Mouse (Mus musculus): Measurements from ENCODE around the gene Olfr645. TPM values are rescaled to one million over a fixed set of nuclear protein-coding genes. Genes with fewer than 3 reads are reported as not detected.

Olfr645 gene
- total and polyA plus RNA-seq, 2 experiments from 2014 or later = not detected

GRCm38 (mm10) chr7:104059215-104059614, 26.1 kb downstream of the Olfr645 start:
- H3K27me3 ChIP-seq (ENCODE audit: insufficient read depth, low read length) = no peaks in the 10 kb centered on the region
- 88% methylated on average over 1 of the region's 1 CpGs for WGBS
- no peak for ATAC-seq (ENCODE audit: low FRiP score)

GRCm38 (mm10) chr7:104052566-104052965, 32.7 kb downstream of the Olfr645 start, which contains the start of gene Olfr642:
TSS of gene Olfr642 (minus strand) at chr7:104052666.
- Histone ChIP-seq H3K9ac (replicated peaks; ENCODE audit: low read length, poor library complexity, severe bottlenecking) (no peak within 1 kb of the TSS), H3K4me3 (ENCODE audit: low read depth, low read length) (no peak within 1 kb of the TSS), H3K27ac (ENCODE audit: low read depth, low read length) (no peak within 1 kb of the TSS), H3K9me3 (ENCODE audit: low read length) (no peaks in the 10 kb centered on the region), H3K27me3 (ENCODE audit: insufficient read depth, low read length) (no peaks in the 10 kb centered on the region), H3K36me3 (ENCODE audit: insufficient read depth, low read length) (no peaks in the 10 kb centered on the region), H3K4me1 (ENCODE audit: insufficient read depth, low read length) (no peaks in the 10 kb centered on the region), H3K4me2 (ENCODE audit: low read depth, low read length, poor library complexity, severe bottlenecking) (no peak within 1 kb of the TSS)
- 71% methylated on average over 1 of the region's 1 CpGs for WGBS
- TF ChIP-seq CTCF (IDR thresholded peaks at IDR 0.05) = no peak
- ATAC-seq (ENCODE audit: low FRiP score) (no peak), DNase-seq (ENCODE audit: low spot score) (no peak)

More at GRCm38 (mm10) chr7:104059215-104059614, 26.1 kb downstream of the Olfr645 start:
- Histone ChIP-seq H3K27ac (ENCODE audit: low read depth, low read length) (no peak overlapping the region), H3K4me1 (ENCODE audit: insufficient read depth, low read length) (no peaks in the 10 kb centered on the region), H3K4me3 (ENCODE audit: low read depth, low read length) (no peak overlapping the region), H3K9me3 (ENCODE audit: low read length) (no peaks in the 10 kb centered on the region), H3K4me2 (ENCODE audit: low read depth, low read length, poor library complexity, severe bottlenecking) (no peak overlapping the region), H3K9ac (replicated peaks; ENCODE audit: low read length, poor library complexity, severe bottlenecking) (no peak overlapping the region), H3K36me3 (ENCODE audit: insufficient read depth, low read length) (no peaks in the 10 kb centered on the region)
- no peak for DNase-seq (ENCODE audit: low spot score)
- TF ChIP-seq CTCF (IDR thresholded peaks at IDR 0.05) = no peak

DNA sequence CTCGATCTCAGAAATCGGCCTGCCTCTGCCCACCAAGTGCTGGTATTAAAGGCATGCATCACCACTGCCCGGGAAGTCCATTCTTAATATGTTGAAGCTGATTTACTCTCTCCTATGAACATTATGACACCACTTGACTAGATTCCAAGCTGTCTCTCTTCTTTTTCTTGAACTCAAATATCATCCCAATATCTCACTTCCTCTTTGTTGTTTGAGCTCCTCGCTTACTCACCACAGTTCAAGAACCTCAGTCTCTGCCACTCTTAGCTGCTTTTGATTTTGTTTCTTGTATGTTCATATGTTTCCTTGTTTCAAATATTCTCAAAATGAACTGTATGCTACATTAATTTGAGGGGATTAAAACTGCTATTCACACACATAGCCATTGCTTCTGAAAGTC, 34.5 kb downstream of the Olfr645 start:
- no peaks in the 10 kb centered on the region for H3K9me3 ChIP-seq (ENCODE audit: low read length)
- H3K4me3 ChIP-seq (ENCODE audit: low read depth, low read length) = no peak overlapping the region
- TF ChIP-seq CTCF (IDR thresholded peaks at IDR 0.05) = no peak
- ATAC-seq (ENCODE audit: low FRiP score) (no peak), DNase-seq (ENCODE audit: low spot score) (no peak)
- H3K9ac ChIP-seq (replicated peaks; ENCODE audit: low read length, poor library complexity, severe bottlenecking) = no peak overlapping the region
- no peaks in the 10 kb centered on the region for H3K36me3 ChIP-seq (ENCODE audit: insufficient read depth, low read length)
- H3K4me2 ChIP-seq (ENCODE audit: low read depth, low read length, poor library complexity, severe bottlenecking) = no peak overlapping the region
- no peaks in the 10 kb centered on the region for H3K4me1 ChIP-seq (ENCODE audit: insufficient read depth, low read length)
- H3K27ac ChIP-seq (ENCODE audit: low read depth, low read length) = no peak overlapping the region
- WGBS = 92% methylated on average over 4 of the region's 4 CpGs
- no peaks in the 10 kb centered on the region for H3K27me3 ChIP-seq (ENCODE audit: insufficient read depth, low read length)

- Histone ChIP-seq H3K4me1 (ENCODE audit: insufficient read depth, low read length) (no peaks in the 10 kb centered on the region), H3K4me3 (ENCODE audit: low read depth, low read length) (no peak within 1 kb of the TSS), H3K4me2 (ENCODE audit: low read depth, low read length, poor library complexity, severe bottlenecking) (no peak within 1 kb of the TSS), H3K9me3 (ENCODE audit: low read length) (no peaks in the 10 kb centered on the region), H3K27ac (ENCODE audit: low read depth, low read length) (no peak within 1 kb of the TSS), H3K36me3 (ENCODE audit: insufficient read depth, low read length) (no peaks in the 10 kb centered on the region), H3K9ac (replicated peaks; ENCODE audit: low read length, poor library complexity, severe bottlenecking) (no peak within 1 kb of the TSS), H3K27me3 (ENCODE audit: insufficient read depth, low read length) (no peaks in the 10 kb centered on the region)
- ATAC-seq (ENCODE audit: low FRiP score) (no peak), DNase-seq (ENCODE audit: low spot score) (no peak)
- TF ChIP-seq CTCF (IDR thresholded peaks at IDR 0.05) = no peak
- WGBS = 63% methylated on average over 1 of the region's 1 CpGs
Measured at GRCm38 (mm10) chr7:104035145-104035544, 50.1 kb downstream of the Olfr645 start, which contains the start of gene Olfr641. TSS of gene Olfr641 (plus strand) at chr7:104035445.

Other genes starting within 250 kb of the Olfr645 start
- gene Hbb-bh2, start 244.9 kb downstream of the Olfr645 start, total RNA-seq (2014; rRNA removed) = not detected in 2 replicates
- gene Hbb-bh2, start 244.9 kb downstream of the Olfr645 start, polyA plus RNA-seq (2015; fragmentation: Nextera tagmentation; extraction: Ambion mirVana) = not detected in 2 replicates
- gene Hbb-bh1, start 242.3 kb downstream of the Olfr645 start, total RNA-seq (2014; rRNA removed) = not detected in 2 replicates
- gene Hbb-bh1, start 242.3 kb downstream of the Olfr645 start, polyA plus RNA-seq (2015; fragmentation: Nextera tagmentation; extraction: Ambion mirVana) = not detected in 2 replicates
- gene Hbb-y, start 232.2 kb downstream of the Olfr645 start, total RNA-seq (2014; rRNA removed) = 1.0 TPM in 1 of 2 replicates, not detected in the other
- gene Hbb-y, start 232.2 kb downstream of the Olfr645 start, polyA plus RNA-seq (2015; fragmentation: Nextera tagmentation; extraction: Ambion mirVana) = 1.1 TPM in 1 of 2 replicates, not detected in the other
- not detected in 2 replicates for gene Olfr66, start 199.2 kb downstream of the Olfr645 start, total RNA-seq (2014; rRNA removed)
- not detected in 2 replicates for gene Olfr66, start 199.2 kb downstream of the Olfr645 start, polyA plus RNA-seq (2015; fragmentation: Nextera tagmentation; extraction: Ambion mirVana)
- 0.05 TPM in 1 of 2 replicates, not detected in the other for gene Olfr64, start 191.0 kb downstream of the Olfr645 start, total RNA-seq (2014; rRNA removed)
- not detected in 2 replicates for gene Olfr64, start 191.0 kb downstream of the Olfr645 start, polyA plus RNA-seq (2015; fragmentation: Nextera tagmentation; extraction: Ambion mirVana)
- not detected in 2 replicates for gene Olfr65, start 182.0 kb downstream of the Olfr645 start, total RNA-seq (2014; rRNA removed)
- gene Olfr65, start 182.0 kb downstream of the Olfr645 start, polyA plus RNA-seq (2015; fragmentation: Nextera tagmentation; extraction: Ambion mirVana) = not detected in 2 replicates
- not detected in 2 replicates for gene Olfr631, start 156.6 kb downstream of the Olfr645 start, total RNA-seq (2014; rRNA removed)
- not detected in 2 replicates for gene Olfr631, start 156.6 kb downstream of the Olfr645 start, polyA plus RNA-seq (2015; fragmentation: Nextera tagmentation; extraction: Ambion mirVana)
- gene Olfr632, start 151.1 kb downstream of the Olfr645 start, total RNA-seq (2014; rRNA removed) = not detected in 2 replicates
- gene Olfr632, start 151.1 kb downstream of the Olfr645 start, polyA plus RNA-seq (2015; fragmentation: Nextera tagmentation; extraction: Ambion mirVana) = not detected in 2 replicates
- gene Olfr633, start 141.0 kb downstream of the Olfr645 start, total RNA-seq (2014; rRNA removed) = not detected in 2 replicates
- gene Olfr633, start 141.0 kb downstream of the Olfr645 start, polyA plus RNA-seq (2015; fragmentation: Nextera tagmentation; extraction: Ambion mirVana) = not detected in 2 replicates
- gene Olfr635, start 114.3 kb downstream of the Olfr645 start, total RNA-seq (2014; rRNA removed) = not detected in 2 replicates
- 0.01 TPM in 1 of 2 replicates, not detected in the other for gene Olfr635, start 114.3 kb downstream of the Olfr645 start, polyA plus RNA-seq (2015; fragmentation: Nextera tagmentation; extraction: Ambion mirVana)
- gene Olfr638, start 86.7 kb downstream of the Olfr645 start, total RNA-seq (2014; rRNA removed) = not detected in 2 replicates
- not detected in 2 replicates for gene Olfr638, start 86.7 kb downstream of the Olfr645 start, polyA plus RNA-seq (2015; fragmentation: Nextera tagmentation; extraction: Ambion mirVana)
- 0.14 TPM in 1 of 2 replicates, not detected in the other for gene Olfr639, start 68.2 kb downstream of the Olfr645 start, total RNA-seq (2014; rRNA removed)
- not detected in 2 replicates for gene Olfr639, start 68.2 kb downstream of the Olfr645 start, polyA plus RNA-seq (2015; fragmentation: Nextera tagmentation; extraction: Ambion mirVana)
- gene Olfr640, start 59.9 kb downstream of the Olfr645 start, total RNA-seq (2014; rRNA removed) = 0.11 TPM in 1 of 2 replicates, not detected in the other
- gene Olfr640, start 59.9 kb downstream of the Olfr645 start, polyA plus RNA-seq (2015; fragmentation: Nextera tagmentation; extraction: Ambion mirVana) = 0.06 TPM in 1 of 2 replicates, not detected in the other
- gene Olfr641, start 50.0 kb downstream of the Olfr645 start, total RNA-seq (2014; rRNA removed) = not detected in 2 replicates
- gene Olfr641, start 50.0 kb downstream of the Olfr645 start, polyA plus RNA-seq (2015; fragmentation: Nextera tagmentation; extraction: Ambion mirVana) = not detected in 2 replicates
- gene Olfr642, start 32.8 kb downstream of the Olfr645 start, total RNA-seq (2014; rRNA removed) = not detected in 2 replicates
- not detected in 2 replicates for gene Olfr642, start 32.8 kb downstream of the Olfr645 start, polyA plus RNA-seq (2015; fragmentation: Nextera tagmentation; extraction: Ambion mirVana)
- gene 4930516K23Rik, start 24.0 kb downstream of the Olfr645 start, total RNA-seq (2014; rRNA removed) = not detected in 2 replicates
- not detected in 2 replicates for gene 4930516K23Rik, start 24.0 kb downstream of the Olfr645 start, polyA plus RNA-seq (2015; fragmentation: Nextera tagmentation; extraction: Ambion mirVana)
- not detected in 2 replicates for gene Olfr644, start 13.6 kb downstream of the Olfr645 start, total RNA-seq (2014; rRNA removed)
- not detected in 2 replicates for gene Olfr644, start 13.6 kb downstream of the Olfr645 start, polyA plus RNA-seq (2015; fragmentation: Nextera tagmentation; extraction: Ambion mirVana)
- gene Olfr646, start 19.4 kb upstream of the Olfr645 start, total RNA-seq (2014; rRNA removed) = not detected in 2 replicates
- not detected in 2 replicates for gene Olfr646, start 19.4 kb upstream of the Olfr645 start, polyA plus RNA-seq (2015; fragmentation: Nextera tagmentation; extraction: Ambion mirVana)
- gene Ubqln5, start 44.4 kb upstream of the Olfr645 start, total RNA-seq (2014; rRNA removed) = not detected in 2 replicates
- gene Ubqln5, start 44.4 kb upstream of the Olfr645 start, polyA plus RNA-seq (2015; fragmentation: Nextera tagmentation; extraction: Ambion mirVana) = not detected in 2 replicates
- gene Olfr643, start 51.9 kb upstream of the Olfr645 start, total RNA-seq (2014; rRNA removed) = not detected in 2 replicates
- gene Olfr643, start 51.9 kb upstream of the Olfr645 start, polyA plus RNA-seq (2015; fragmentation: Nextera tagmentation; extraction: Ambion mirVana) = not detected in 2 replicates
- gene Ubqln3, start 57.8 kb upstream of the Olfr645 start, total RNA-seq (2014; rRNA removed) = not detected in 2 replicates
- not detected in 2 replicates for gene Ubqln3, start 57.8 kb upstream of the Olfr645 start, polyA plus RNA-seq (2015; fragmentation: Nextera tagmentation; extraction: Ambion mirVana)
- gene Ubqlnl, start 65.1 kb upstream of the Olfr645 start, total RNA-seq (2014; rRNA removed) = not detected in 2 replicates
- not detected in 2 replicates for gene Ubqlnl, start 65.1 kb upstream of the Olfr645 start, polyA plus RNA-seq (2015; fragmentation: Nextera tagmentation; extraction: Ambion mirVana)
- not detected in 2 replicates for gene Olfm5, start 79.4 kb upstream of the Olfr645 start, total RNA-seq (2014; rRNA removed)
- not detected in 2 replicates for gene Olfm5, start 79.4 kb upstream of the Olfr645 start, polyA plus RNA-seq (2015; fragmentation: Nextera tagmentation; extraction: Ambion mirVana)
- gene Olfr648, start 97.9 kb upstream of the Olfr645 start, total RNA-seq (2014; rRNA removed) = not detected in 2 replicates
- 0.39 and 0.42 TPM in 2 replicates for gene Olfr648, start 97.9 kb upstream of the Olfr645 start, polyA plus RNA-seq (2015; fragmentation: Nextera tagmentation; extraction: Ambion mirVana)
- gene Olfr649, start 110.5 kb upstream of the Olfr645 start, total RNA-seq (2014; rRNA removed) = not detected in 2 replicates
- gene Olfr649, start 110.5 kb upstream of the Olfr645 start, polyA plus RNA-seq (2015; fragmentation: Nextera tagmentation; extraction: Ambion mirVana) = not detected in 2 replicates
- 0.11 and 0.33 TPM in 2 replicates for gene Trim6, start 133.3 kb upstream of the Olfr645 start, total RNA-seq (2014; rRNA removed)
- 0.49 and 0.75 TPM in 2 replicates for gene Trim6, start 133.3 kb upstream of the Olfr645 start, polyA plus RNA-seq (2015; fragmentation: Nextera tagmentation; extraction: Ambion mirVana)
- 1.9 and 2.4 TPM in 2 replicates for gene Trim34a, start 159.0 kb upstream of the Olfr645 start, total RNA-seq (2014; rRNA removed)
- gene Trim34a, start 159.0 kb upstream of the Olfr645 start, polyA plus RNA-seq (2015; fragmentation: Nextera tagmentation; extraction: Ambion mirVana) = 0.78 and 0.86 TPM in 2 replicates
- 0.05 TPM in 1 of 2 replicates, not detected in the other for gene Trim5, start 202.6 kb upstream of the Olfr645 start, total RNA-seq (2014; rRNA removed)
- 0.17 and 0.20 TPM in 2 replicates for gene Trim5, start 202.6 kb upstream of the Olfr645 start, polyA plus RNA-seq (2015; fragmentation: Nextera tagmentation; extraction: Ambion mirVana)
- 0.71 and 5.0 TPM in 2 replicates for gene Trim12a, start 230.0 kb upstream of the Olfr645 start, total RNA-seq (2014; rRNA removed)
- gene Trim12a, start 230.0 kb upstream of the Olfr645 start, polyA plus RNA-seq (2015; fragmentation: Nextera tagmentation; extraction: Ambion mirVana) = 1.3 and 2.2 TPM in 2 replicates
- gene Trim34b, start 244.0 kb upstream of the Olfr645 start, total RNA-seq (2014; rRNA removed) = 0.19 TPM in 1 of 2 replicates, not detected in the other
- not detected in 2 replicates for gene Trim34b, start 244.0 kb upstream of the Olfr645 start, polyA plus RNA-seq (2015; fragmentation: Nextera tagmentation; extraction: Ambion mirVana)